Mouse (Mus musculus) MEL (cell line): Measurements from ENCODE around the gene Emilin3.

Experiments
- CTCF ChIP-seq, 3 experiments: IDR thresholded peaks in 2 of 3; conservative IDR thresholded peaks in 1 of 3; 2 replicates each; pipeline ENCODE4 v1.5.1; 2011 to 2012; ENCODE audit warnings: low read length in 3 of 3, low read depth in 2 of 3, mild to moderate bottlenecking in 2 of 3, improper control_type of control experiment in 1 of 3, inconsistent platforms in 1 of 3, mixed read lengths in 1 of 3, moderate library complexity in 1 of 3; ENCODE audit not compliant: control insufficient read depth in 1 of 3, insufficient read depth in 1 of 3, poor library complexity in 1 of 3, severe bottlenecking in 1 of 3
- HCFC1 ChIP-seq: IDR thresholded peaks from 2 replicates; pipeline ENCODE4 v1.6.1; 2012; ENCODE audit warnings: low read depth, mild to moderate bottlenecking, inconsistent platforms, low read length, improper control_type of control experiment, moderate library complexity

DNA sequence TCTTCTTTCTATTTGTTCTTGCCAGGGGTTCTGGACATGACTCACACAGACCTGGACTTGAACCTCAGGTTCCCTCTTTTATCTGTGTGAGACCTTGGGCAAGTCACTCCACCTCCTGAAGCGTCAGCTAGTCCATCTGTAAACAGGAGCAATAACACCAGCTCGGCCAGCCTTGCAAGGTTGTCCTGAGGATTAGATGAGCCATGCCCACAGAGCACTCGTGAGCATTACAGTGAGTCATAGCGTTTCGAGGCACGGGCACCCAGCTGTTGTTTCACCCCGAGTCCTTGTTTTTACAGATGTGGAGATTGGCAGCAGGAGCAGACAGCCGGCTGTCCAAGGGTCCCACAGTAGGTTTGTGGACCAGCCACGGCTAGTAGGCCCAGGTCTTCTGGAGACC is 20.4 kb downstream of the Emilin3 start:
- TF ChIP-seq HCFC1 = no peak
- TF ChIP-seq CTCF (IDR thresholded peaks at IDR 0.05 in 2 of 3, conservative IDR thresholded peaks at IDR 0.05 in 1 of 3; ENCODE audit: control insufficient read depth in 1 of 3, insufficient read depth in 1 of 3, low read depth in 2 of 3, low read length in 3 of 3, poor library complexity in 1 of 3, severe bottlenecking in 1 of 3) = no peak
